Mouse (Mus musculus) left cerebral cortex, adult 8-10 months (tissue): ENCODE measurements around the gene Dus2. TPM values are rescaled to one million over a fixed set of nuclear protein-coding genes. Genes with fewer than 3 reads are reported as not detected.

Experiments
- DNase-seq, 2 experiments: peaks; one replicate each; pipeline ENCODE4 v3.0.0; 2022; ENCODE audit warnings: low spot score in 2 of 2
- microRNA-seq, 2 experiments: library from miRNA; unstranded; fragments of <30 nt; microRNA quantifications; one replicate each; pipeline ENCODE4 v1.2.0; 2022
- total RNA-seq, 4 experiments: library from RNA; stranded (reverse); gene quantifications; 2 replicates each; pipeline ENCODE4 v1.2.4; 2022

Gene Dus2
- total RNA-seq, 4 experiments from 2014 or later: 18.0 to 23.1 (median 20.5) TPM

DNA sequence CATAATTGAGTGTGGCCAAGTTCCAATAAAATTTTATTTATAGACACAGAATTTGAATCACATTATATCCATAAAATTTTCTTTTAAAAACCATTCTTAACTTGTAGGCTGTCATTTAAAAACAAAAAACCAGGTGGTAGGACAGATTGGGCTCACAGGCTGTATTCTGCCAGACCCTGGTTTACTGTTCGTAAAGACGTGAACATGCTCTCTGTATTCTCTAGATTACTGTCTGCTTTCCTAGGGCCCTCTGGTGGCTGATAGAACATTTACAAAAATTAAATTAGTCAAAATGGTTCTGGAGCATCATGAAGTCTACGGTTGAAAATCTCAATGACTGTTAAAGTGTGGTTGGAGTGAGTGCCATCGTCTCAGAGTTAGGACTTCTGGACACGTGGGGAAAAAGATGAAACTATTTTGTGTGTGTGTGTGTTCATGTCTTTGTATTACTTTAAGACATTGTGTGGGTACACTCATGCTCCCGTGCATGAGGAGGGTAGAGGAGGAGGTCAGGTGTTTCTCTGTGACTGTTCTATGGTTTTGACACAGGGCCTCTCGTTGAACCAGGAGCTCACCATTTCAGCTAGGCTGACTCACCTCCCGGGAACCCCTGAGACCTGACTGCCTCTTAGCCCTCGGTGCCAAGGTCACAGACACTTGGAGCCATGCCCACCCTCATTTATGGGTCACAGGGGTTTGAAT is 84.2 kb downstream of the Dus2 start:
- DNase-seq: no peak

DNA sequence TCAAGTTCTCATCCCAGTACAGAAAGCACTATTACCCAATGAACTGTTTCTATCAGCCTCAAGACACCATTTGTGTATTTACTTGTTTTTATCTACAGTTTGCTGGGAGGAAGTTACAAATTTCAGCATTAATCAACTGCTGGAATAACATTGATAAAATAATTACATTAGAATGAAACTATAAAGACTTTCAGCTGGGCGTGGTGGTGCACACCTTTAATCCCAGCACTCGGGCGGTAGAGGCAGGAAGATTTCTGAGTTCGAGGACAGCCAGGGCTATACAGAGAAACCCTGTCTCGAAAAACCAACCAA is 84.7 kb downstream of the Dus2 start:
- DNase-seq: no peak

DNA sequence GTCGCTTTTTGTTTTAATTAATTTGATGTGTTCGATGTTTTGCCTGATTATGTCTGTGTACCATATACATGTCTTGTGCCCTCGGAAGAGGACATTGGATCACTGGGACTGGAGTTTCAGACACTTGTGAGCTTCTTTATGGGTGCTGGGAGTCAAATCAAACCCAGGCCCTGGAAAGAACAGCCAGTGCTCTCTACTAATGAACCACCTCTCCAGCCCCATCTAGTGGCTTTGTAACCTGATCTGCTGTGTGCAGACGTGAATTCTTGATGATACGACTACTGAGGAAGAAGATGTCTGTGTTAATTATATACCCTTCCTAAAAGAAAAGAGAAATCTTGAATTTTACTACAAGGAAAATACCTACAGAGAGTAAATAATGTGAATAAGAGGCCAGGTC is 85.5 kb downstream of the Dus2 start:
- no peak for DNase-seq

DNA sequence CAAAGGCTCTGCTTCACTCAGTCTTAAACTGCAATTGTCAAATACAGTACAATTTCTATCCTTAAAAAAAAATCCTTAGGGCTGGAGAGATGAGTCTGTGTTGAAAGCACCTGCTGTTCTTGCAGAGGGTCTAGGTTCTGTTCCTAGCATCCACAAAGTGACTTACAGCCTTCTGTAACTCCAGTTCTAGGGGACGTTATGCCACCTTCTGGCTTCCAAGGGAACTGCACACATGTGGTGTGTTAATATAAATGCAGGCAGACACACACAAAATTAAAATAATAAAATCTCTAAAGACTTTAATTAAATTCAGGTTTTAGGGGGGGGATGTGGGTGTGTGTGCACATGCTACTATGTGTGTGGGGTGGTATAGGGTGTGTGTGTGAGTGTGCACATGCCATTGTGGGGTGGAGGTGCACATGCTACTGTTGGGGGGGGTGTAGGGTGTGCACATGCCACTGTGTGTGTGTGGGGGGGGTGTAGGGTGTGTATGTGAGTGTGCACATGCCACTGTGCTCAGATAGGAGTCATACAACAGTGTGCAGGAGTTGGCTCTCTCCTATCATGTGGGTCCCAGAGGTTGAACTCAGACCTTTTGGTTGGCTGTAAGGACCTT is 86.4 kb downstream of the Dus2 start:
- no peak for DNase-seq

DNA sequence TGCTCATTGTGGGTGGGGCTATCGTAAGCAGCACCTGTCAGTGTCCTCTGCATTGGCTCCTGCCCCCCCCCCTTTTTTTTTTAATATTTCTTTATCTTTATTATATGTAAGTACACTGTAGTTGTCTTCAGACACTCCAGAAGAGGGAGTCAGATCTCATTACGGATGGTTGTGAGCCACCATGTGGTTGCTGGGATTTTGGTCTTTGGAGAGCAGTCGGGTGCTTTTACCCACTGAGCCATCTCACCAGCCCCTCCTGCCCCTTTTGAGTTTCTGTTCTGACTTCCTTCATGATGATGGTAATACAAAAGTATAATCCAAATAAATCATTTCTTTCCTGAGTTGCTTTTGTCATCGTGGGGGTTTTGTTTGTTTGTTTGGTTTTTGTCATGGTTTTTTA is 111.2 kb downstream of the Dus2 start:
- no peak for DNase-seq

Small RNA genes lying within 50 kb of the gene (microRNA-seq; reads per million reads assigned to microRNA genes)
- 0 to 0.21 reads per million in 2 experiments for gene Mir7074

Other genes with a start within 250 kb of the Dus2 start
- gene Gfod2, start 232.7 kb upstream of the Dus2 start, total RNA-seq: 10 to 100 TPM; 14.5 to 21.4 (median 18.3) TPM
- gene Ranbp10, start 164.0 kb upstream of the Dus2 start, total RNA-seq: 10 to 100 TPM; 20.1 to 24.4 (median 22.4) TPM
- gene Tsnaxip1, start 163.6 kb upstream of the Dus2 start, total RNA-seq: under 1 TPM in 1 of 4 experiments, not detected in 3; 0.16 TPM
- gene Cenpt, start 138.1 kb upstream of the Dus2 start, total RNA-seq: 10 to 100 TPM; 14.4 to 17.8 (median 16.0) TPM
- gene Thap11, start 136.2 kb upstream of the Dus2 start, total RNA-seq: 10 to 100 TPM; 36.8 to 41.5 (median 37.4) TPM
- 10 to 100 TPM; 19.8 to 39.6 (median 23.2) TPM for gene Nutf2, start 130.8 kb upstream of the Dus2 start, total RNA-seq
- gene Edc4, start 110.5 kb upstream of the Dus2 start, total RNA-seq: 10 to 100 TPM; 56.5 to 64.4 (median 62.9) TPM
- 1 to 10 TPM; 4.3 to 5.6 (median 4.9) TPM for gene Nrn1l, start 97.8 kb upstream of the Dus2 start, total RNA-seq
- 10 to 100 TPM in 1 of 4 experiments, 1 to 10 TPM in 3; 8.5 to 11.2 (median 9.1) TPM for gene Pskh1, start 90.9 kb upstream of the Dus2 start, total RNA-seq
- 1 to 10 TPM in 1 of 4 experiments, under 1 TPM in 2, not detected in 1; 0.67 to 1.2 (median 0.98) TPM for gene Ctrl, start 57.5 kb upstream of the Dus2 start, total RNA-seq
- gene Psmb10, start 52.9 kb upstream of the Dus2 start, total RNA-seq: 10 to 100 TPM; 82.5 to 92.6 (median 90.1) TPM
- gene Lcat, start 48.0 kb upstream of the Dus2 start, total RNA-seq: 10 to 100 TPM; 19.5 to 27.1 (median 23.5) TPM
- 10 to 100 TPM; 18.8 to 23.8 (median 20.6) TPM for gene Slc12a4, start 25.2 kb upstream of the Dus2 start, total RNA-seq
- under 1 TPM in 1 of 4 experiments, not detected in 3; 0.23 TPM for gene Dpep3, start 11.9 kb upstream of the Dus2 start, total RNA-seq
- under 1 TPM in 1 of 4 experiments, not detected in 3; 0.57 TPM for gene Dpep2nb, start 14.6 kb downstream of the Dus2 start, total RNA-seq
- gene Ddx28, start 20.5 kb downstream of the Dus2 start, total RNA-seq: 10 to 100 TPM; 13.9 to 16.8 (median 14.8) TPM
- 10 to 100 TPM; 12.9 to 15.5 (median 14.7) TPM for gene Nfatc3, start 67.5 kb downstream of the Dus2 start, total RNA-seq
- gene Esrp2, start 145.6 kb downstream of the Dus2 start, total RNA-seq: under 1 TPM in 3 of 4 experiments, not detected in 1; 0.19 to 0.87 (median 0.70) TPM
- 10 to 100 TPM; 23.4 to 31.5 (median 26.9) TPM for gene Pla2g15, start 159.1 kb downstream of the Dus2 start, total RNA-seq
- gene Slc7a6, start 177.5 kb downstream of the Dus2 start, total RNA-seq: 10 to 100 TPM; 18.6 to 27.4 (median 23.4) TPM
- gene Slc7a6os, start 219.6 kb downstream of the Dus2 start, total RNA-seq: 10 to 100 TPM; 24.6 to 29.9 (median 29.5) TPM
- 10 to 100 TPM; 33.4 to 38.7 (median 36.3) TPM for gene Prmt7, start 219.6 kb downstream of the Dus2 start, total RNA-seq